Mouse (Mus musculus): Measurements from ENCODE around the gene Rin3. TPM values are rescaled to one million over a fixed set of nuclear protein-coding genes. Genes with fewer than 3 reads are reported as not detected.
"Not testable (repeated sequence)": the region's sequence is repeated elsewhere in the genome, so short reads cannot be mapped to it uniquely, and the experiment has no call there.

The Rin3 gene
- polyA plus RNA-seq, 1 experiment from 2014 or later = 9.0 TPM

GRCm38 (mm10) chr12:102258522-102259112 lies 24.2 kb upstream of the Rin3 start:
- no peak overlapping the region for H3K4me2 ChIP-seq
- no peaks in the 10 kb centered on the region for H3K36me3 ChIP-seq
- H3K9ac ChIP-seq = no peak overlapping the region
- no peaks in the 10 kb centered on the region for H3K27me3 ChIP-seq
- WGBS = 64% methylated on average over 3 of the region's 3 CpGs
- ATAC-seq (replicated peaks; ENCODE audit: insufficient number of reproducible peaks, insufficient read depth, low FRiP score, low read depth) = no peak
- 0 out of 2 replicates have a peak, but pooled peaks cover 11% of the 10 kb centered on the region for H3K4me1 ChIP-seq (replicated peaks)
- no peak overlapping the region for H3K27ac ChIP-seq
- H3K9me3 ChIP-seq (replicated peaks) = no peaks in the 10 kb centered on the region
- no peak overlapping the region for H3K4me3 ChIP-seq

GRCm38 (mm10) chr12:102261933-102262396 lies 20.9 kb upstream of the Rin3 start:
- ATAC-seq (replicated peaks; ENCODE audit: insufficient number of reproducible peaks, insufficient read depth, low FRiP score, low read depth) = no peak
- WGBS = 39% methylated on average over 8 of the region's 8 CpGs
- Histone ChIP-seq H3K27me3 (no peaks in the 10 kb centered on the region), H3K36me3 (no peaks in the 10 kb centered on the region), H3K9me3 (replicated peaks) (no peaks in the 10 kb centered on the region), H3K4me2 (no peak overlapping the region), H3K27ac (no peak overlapping the region; the same call in 1 of the 2 replicates), H3K4me3 (no peak overlapping the region), H3K9ac (no peak overlapping the region), H3K4me1 (replicated peaks) (0 out of 2 replicates have a peak, but pooled peaks cover 11% of the 10 kb centered on the region)

GRCm38 (mm10) chr12:102262809-102263208 lies 20.0 kb upstream of the Rin3 start:
- 85% methylated on average over 2 of the region's 2 CpGs for WGBS

GRCm38 (mm10) chr12:102263249-102263648 lies 19.6 kb upstream of the Rin3 start:
- ATAC-seq (replicated peaks; ENCODE audit: insufficient number of reproducible peaks, insufficient read depth, low FRiP score, low read depth) = no peak
- no peak overlapping the region for H3K4me3 ChIP-seq
- H3K4me1 ChIP-seq (replicated peaks) = 0 out of 2 replicates have a peak, but pooled peaks cover 11% of the 10 kb centered on the region
- H3K27ac ChIP-seq = no peak overlapping the region
- no peaks in the 10 kb centered on the region for H3K36me3 ChIP-seq
- no peak overlapping the region for H3K9ac ChIP-seq
- H3K9me3 ChIP-seq (replicated peaks) = no peaks in the 10 kb centered on the region
- H3K4me2 ChIP-seq = no peak overlapping the region
- H3K27me3 ChIP-seq = no peaks in the 10 kb centered on the region

More at GRCm38 (mm10) chr12:102262809-102263208, 20.0 kb upstream of the Rin3 start:
- Histone ChIP-seq H3K9ac (no peak overlapping the region), H3K36me3 (no peaks in the 10 kb centered on the region), H3K27ac (no peak overlapping the region), H3K4me2 (no peak overlapping the region), H3K4me3 (no peak overlapping the region), H3K27me3 (no peaks in the 10 kb centered on the region), H3K9me3 (replicated peaks) (no peaks in the 10 kb centered on the region), H3K4me1 (replicated peaks) (0 out of 2 replicates have a peak, but pooled peaks cover 11% of the 10 kb centered on the region)
- ATAC-seq (replicated peaks; ENCODE audit: insufficient number of reproducible peaks, insufficient read depth, low FRiP score, low read depth) = no peak

- WGBS = 78% methylated on average over 8 of the region's 8 CpGs
- 0 out of 2 replicates have a peak, but pooled peaks cover 9% of the 10 kb centered on the region for H3K4me1 ChIP-seq (replicated peaks)
- no peaks in the 10 kb centered on the region for H3K27me3 ChIP-seq
- no peak overlapping the region for H3K9ac ChIP-seq
- no peaks in the 10 kb centered on the region for H3K9me3 ChIP-seq (replicated peaks)
- no peak overlapping the region for H3K4me2 ChIP-seq
- H3K27ac ChIP-seq = no peak overlapping the region
- H3K36me3 ChIP-seq = no peaks in the 10 kb centered on the region
- no peak for ATAC-seq (replicated peaks; ENCODE audit: insufficient number of reproducible peaks, insufficient read depth, low FRiP score, low read depth)
- no peak overlapping the region for H3K4me3 ChIP-seq
Measured at GRCm38 (mm10) chr12:102266433-102266832, 16.4 kb upstream of the Rin3 start.

- H3K36me3 ChIP-seq = no peaks in the 10 kb centered on the region
- H3K27ac ChIP-seq = no peak overlapping the region
- H3K9me3 ChIP-seq (replicated peaks) = no peaks in the 10 kb centered on the region
- no peak overlapping the region for H3K4me3 ChIP-seq
- 41% methylated on average over 2 of the region's 2 CpGs for whole genome bisulfite sequencing
- ATAC-seq (replicated peaks; ENCODE audit: insufficient number of reproducible peaks, insufficient read depth, low FRiP score, low read depth) = no peak
- H3K9ac ChIP-seq = no peak overlapping the region
- no peak overlapping the region for H3K4me2 ChIP-seq
- no peaks in the 10 kb centered on the region for H3K27me3 ChIP-seq
- H3K4me1 ChIP-seq (replicated peaks) = no peaks in the 10 kb centered on the region
Measured at GRCm38 (mm10) chr12:102269144-102269543, 13.7 kb upstream of the Rin3 start.

- no peaks in the 10 kb centered on the region for H3K4me1 ChIP-seq (replicated peaks)
- 70% methylated on average over 6 of the region's 6 CpGs for WGBS
Measured at GRCm38 (mm10) chr12:102270776-102271405, 12.0 kb upstream of the Rin3 start.

GRCm38 (mm10) chr12:102271447-102271846 lies 11.4 kb upstream of the Rin3 start:
- no peak overlapping the region for H3K4me2 ChIP-seq
- H3K4me1 ChIP-seq (replicated peaks) = no peaks in the 10 kb centered on the region
- no peak for ATAC-seq (replicated peaks; ENCODE audit: insufficient number of reproducible peaks, insufficient read depth, low FRiP score, low read depth)
- WGBS = 59% methylated on average over 4 of the region's 4 CpGs
- no peaks in the 10 kb centered on the region for H3K9me3 ChIP-seq (replicated peaks)
- no peak overlapping the region for H3K9ac ChIP-seq
- no peak overlapping the region for H3K27ac ChIP-seq
- no peaks in the 10 kb centered on the region for H3K27me3 ChIP-seq
- no peak overlapping the region for H3K4me3 ChIP-seq
- no peaks in the 10 kb centered on the region for H3K36me3 ChIP-seq

More at GRCm38 (mm10) chr12:102270776-102271405, 12.0 kb upstream of the Rin3 start:
- Histone ChIP-seq H3K4me2 (no peak overlapping the region), H3K4me3 (no peak overlapping the region), H3K27me3 (no peaks in the 10 kb centered on the region), H3K36me3 (no peaks in the 10 kb centered on the region), H3K27ac (no peak overlapping the region), H3K9me3 (replicated peaks) (no peaks in the 10 kb centered on the region), H3K9ac (no peak overlapping the region)
- ATAC-seq (replicated peaks; ENCODE audit: insufficient number of reproducible peaks, insufficient read depth, low FRiP score, low read depth) = no peak

- Histone ChIP-seq H3K27me3 (no peaks in the 10 kb centered on the region), H3K4me1 (replicated peaks) (no peaks in the 10 kb centered on the region), H3K9me3 (replicated peaks) (no peaks in the 10 kb centered on the region), H3K4me3 (no peak overlapping the region), H3K27ac (no peak overlapping the region), H3K36me3 (no peaks in the 10 kb centered on the region), H3K4me2 (no peak overlapping the region), H3K9ac (no peak overlapping the region)
- ATAC-seq (replicated peaks; ENCODE audit: insufficient number of reproducible peaks, insufficient read depth, low FRiP score, low read depth) = no peak; the same call in 1 of the 2 replicates
- WGBS = 41% methylated on average over 7 of the region's 7 CpGs
Measured at GRCm38 (mm10) chr12:102275833-102276443, 6.9 kb upstream of the Rin3 start.

- ATAC-seq (replicated peaks; ENCODE audit: insufficient number of reproducible peaks, insufficient read depth, low FRiP score, low read depth); H3K36me3 ChIP-seq; H3K4me2 ChIP-seq; H3K4me3 ChIP-seq; H3K9me3 ChIP-seq (replicated peaks); H3K27ac ChIP-seq; H3K9ac ChIP-seq; H3K27me3 ChIP-seq: not testable (repeated sequence)
- 55% methylated on average over 4 of the region's 4 CpGs for WGBS
- H3K4me1 ChIP-seq (replicated peaks) = peaks cover 22% of the 10 kb centered on the region
Measured at GRCm38 (mm10) chr12:102280290-102280689, 2.6 kb upstream of the Rin3 start.

GRCm38 (mm10) chr12:102280867-102281503 lies 1.9 kb upstream of the Rin3 start:
- no peak for ATAC-seq (replicated peaks; ENCODE audit: insufficient number of reproducible peaks, insufficient read depth, low FRiP score, low read depth)
- Histone ChIP-seq H3K27me3 (no peaks in the 10 kb centered on the region), H3K36me3 (no peaks in the 10 kb centered on the region), H3K4me2 (no peak overlapping the region), H3K4me1 (replicated peaks) (peaks cover 29% of the 10 kb centered on the region), H3K4me3 (no peak overlapping the region), H3K9ac (no peak overlapping the region), H3K9me3 (replicated peaks) (no peaks in the 10 kb centered on the region), H3K27ac (no peak overlapping the region)
- WGBS = 47% methylated on average over 7 of the region's 7 CpGs

Measured in heart, embryonic 15.5 days (tissue).